Mouse (Mus musculus) intestine, postnatal 0 days (tissue): ENCODE data around the gene H2-M2. TPM values are rescaled to one million over a fixed set of nuclear protein-coding genes. Genes with fewer than 3 reads are reported as not detected.
"Not testable (repeated sequence)": the region's sequence is repeated elsewhere in the genome, so short reads cannot be mapped to it uniquely, and the experiment has no call there.

Source experiments
- ATAC-seq: fragments of 200-750 bp; cut with Nextera tagmentation; 2 replicates; pipeline ENCODE4 v1.8.0; 2017; ENCODE audit warnings: mild to moderate bottlenecking, moderate TSS enrichment, moderate library complexity
- H3K27ac ChIP-seq: fragments of 300-500 bp; sonication (generic); 2 replicates; pipeline ENCODE4 v1.5.1; 2014; ENCODE audit warnings: mild to moderate bottlenecking, low read depth, low read length, moderate library complexity
- H3K27me3 ChIP-seq: fragments of 300-500 bp; sonication (generic); replicated peaks from 2 replicates; pipeline ENCODE4 v1.6.1; 2014; ENCODE audit warnings: low read length, mixed read lengths; ENCODE audit not compliant: control insufficient read depth, insufficient read depth
- H3K36me3 ChIP-seq: fragments of 300-500 bp; sonication (generic); 2 replicates; pipeline ENCODE4 v1.6.1; 2014; ENCODE audit warnings: mild to moderate bottlenecking, moderate library complexity; ENCODE audit not compliant: control insufficient read depth, insufficient read depth
- H3K4me1 ChIP-seq: fragments of 300-500 bp; sonication (generic); replicated peaks from 2 replicates; pipeline ENCODE4 v1.6.1; 2014; ENCODE audit warnings: antibody characterized with exemption, low read length, mixed read lengths; ENCODE audit not compliant: control insufficient read depth, insufficient read depth
- H3K4me2 ChIP-seq: fragments of 300-500 bp; sonication (generic); replicated peaks from 2 replicates; pipeline ENCODE4 v1.6.1; 2014; ENCODE audit warnings: low read depth, mild to moderate bottlenecking, moderate library complexity
- H3K4me3 ChIP-seq: fragments of 300-500 bp; sonication (generic); 2 replicates; pipeline ENCODE4 v1.5.1; 2014; ENCODE audit warnings: low read depth, low read length
- H3K9ac ChIP-seq: fragments of 300-500 bp; sonication (generic); 2 replicates; pipeline ENCODE4 v1.6.1; 2014; ENCODE audit warnings: mild to moderate bottlenecking, low read depth, low read length
- H3K9me3 ChIP-seq: fragments of 300-500 bp; sonication (generic); 2 replicates; pipeline ENCODE4 v1.6.1; 2016; ENCODE audit warnings: mixed run types; ENCODE audit not compliant: control insufficient read depth
- CTCF ChIP-seq: sonication (generic); IDR thresholded peaks from 2 replicates; pipeline ENCODE4 v1.5.1; 2016; ENCODE audit warnings: low read depth, mild to moderate bottlenecking, control low read depth, antibody characterized with exemption, moderate library complexity
- WGBS: fragments of 180-500 bp; shearing (Covaris S2); extraction: QIAGEN DNeasy Blood & Tissue Kit; methylation state at CpG from one replicate; pipeline ENCODE4 v1.1.7; 2014; 5-methylcytosine and 5-hydroxymethylcytosine counted together
- polyA plus RNA-seq: library from polyadenylated mRNA; unstranded; fragments of >200 nt; fragmentation: Nextera tagmentation; extraction: Ambion mirVana; gene quantifications from 2 replicates; pipeline ENCODE4 v1.2.1, GENCODE M21; 2015

The H2-M2 gene
- polyA plus RNA-seq = 0.12 and 0.18 TPM in 2 replicates

DNA sequence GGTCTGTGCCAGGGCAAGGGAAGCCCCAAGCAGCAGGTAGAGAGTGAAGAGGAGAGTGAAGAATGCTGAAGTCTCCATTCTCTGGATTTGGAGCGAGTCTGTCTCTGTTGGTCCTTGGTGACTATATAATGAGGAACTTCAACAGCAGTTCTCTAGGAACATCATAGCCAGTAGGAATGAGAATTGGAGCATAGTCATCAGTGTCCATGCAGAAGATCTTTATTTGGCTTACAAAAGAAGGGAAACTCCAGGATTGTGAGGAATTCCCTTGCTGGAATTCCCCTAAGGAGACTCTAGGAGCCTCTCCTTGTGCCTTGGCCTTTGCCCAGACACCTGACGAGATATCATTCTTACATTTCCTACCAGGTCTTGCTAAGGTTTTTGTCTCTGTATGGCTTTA lies at the start of gene H2-M2:
Gene H2-M2, minus strand, starts transcription at position 101 of the 400 bp plus-strand sequence.
- Histone ChIP-seq H3K36me3 (no peaks in the 10 kb centered on the region), H3K9ac (no peak within 1 kb of the TSS), H3K27ac (no peak within 1 kb of the TSS)

DNA sequence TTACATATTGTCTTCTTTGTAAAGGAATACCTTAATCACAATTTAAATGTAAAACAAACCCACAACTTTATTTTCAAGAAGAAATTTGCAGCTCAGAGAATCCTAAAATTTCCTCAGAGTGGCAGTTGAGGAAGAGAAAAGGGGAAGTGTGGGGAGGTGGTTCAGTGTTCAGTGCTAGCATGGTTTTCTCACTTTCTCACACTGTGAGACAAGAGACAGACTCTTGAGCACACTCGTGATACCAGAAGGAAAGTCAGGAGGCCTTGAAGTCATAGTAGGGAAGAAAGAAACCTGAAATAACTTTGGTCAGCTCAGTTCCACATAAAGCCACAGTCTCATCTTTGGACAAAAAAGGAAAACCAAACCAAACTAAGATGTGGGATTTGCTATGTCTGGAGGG lies 42.1 kb upstream of the H2-M2 start:
- 63% methylated on average over 1 of the region's 1 CpGs for WGBS
- not testable (repeated sequence) for H3K9ac ChIP-seq, H3K4me1 ChIP-seq, H3K4me2 ChIP-seq, H3K4me3 ChIP-seq, H3K36me3 ChIP-seq, H3K27me3 ChIP-seq, H3K9me3 ChIP-seq, H3K27ac ChIP-seq, ATAC-seq

More for the DNA sequence above, at the start of gene H2-M2:
- Histone ChIP-seq H3K9me3 (no peaks in the 10 kb centered on the region), H3K4me3 (no peak within 1 kb of the TSS), H3K4me1 (no peaks in the 10 kb centered on the region), H3K4me2 (no peak within 1 kb of the TSS), H3K27me3 (no peaks in the 10 kb centered on the region)
- no peak for TF ChIP-seq CTCF
- 66% methylated on average over 2 of the region's 2 CpGs for WGBS
- 0 out of 2 replicates have a peak, but pooled peaks have one; percentile 22 for ATAC-seq

DNA sequence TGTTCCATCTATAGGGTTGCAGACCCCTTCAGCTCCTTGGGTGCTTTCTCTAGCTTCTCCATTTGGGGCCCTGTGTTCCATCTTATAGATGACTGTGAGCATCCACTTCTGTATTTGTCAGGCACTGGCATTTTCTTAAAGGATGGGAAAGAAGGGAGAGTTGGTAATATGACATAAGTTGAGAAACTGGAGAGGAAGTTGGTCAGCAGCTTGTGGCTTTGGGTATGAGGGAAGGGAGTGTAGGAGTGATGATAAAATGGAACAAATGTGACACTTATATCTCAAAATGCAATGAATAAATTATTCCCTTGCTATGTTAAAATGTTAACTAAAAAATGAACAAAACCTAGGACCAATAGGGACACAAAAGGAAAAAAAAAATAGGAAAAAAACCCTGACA lies 41.3 kb upstream of the H2-M2 start:
- ATAC-seq, H3K9ac ChIP-seq, H3K4me1 ChIP-seq, H3K4me2 ChIP-seq, H3K27ac ChIP-seq, H3K27me3 ChIP-seq, H3K36me3 ChIP-seq, H3K4me3 ChIP-seq, H3K9me3 ChIP-seq: not testable (repeated sequence)

DNA sequence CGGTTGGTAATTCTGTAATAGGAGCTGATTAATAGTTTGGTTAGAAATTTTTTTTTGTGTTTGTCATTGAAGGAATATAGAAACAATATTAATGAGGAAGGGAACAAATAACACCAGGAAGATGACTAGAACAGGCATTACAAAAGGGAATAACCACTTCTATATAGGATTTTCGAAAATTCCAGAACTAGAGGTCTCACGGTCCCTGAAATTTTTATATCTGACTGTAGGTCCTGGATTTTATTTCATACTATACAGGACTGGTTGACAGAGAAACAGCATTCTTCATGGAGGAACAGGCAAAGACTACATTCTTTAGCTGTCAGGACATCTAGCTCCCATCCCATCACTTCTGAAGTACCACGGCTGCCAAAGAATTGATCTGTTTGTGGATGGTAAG lies 24.4 kb upstream of the H2-M2 start, which contains the start of gene Olfr111:
Gene Olfr111, plus strand, starts transcription at position 301 of the 400 bp plus-strand sequence.
- no peak for ATAC-seq
- H3K27ac ChIP-seq = no peak within 1 kb of the TSS
- H3K4me3 ChIP-seq = no peak within 1 kb of the TSS
- H3K4me2 ChIP-seq = no peak within 1 kb of the TSS
- H3K9me3 ChIP-seq = no peaks in the 10 kb centered on the region
- no peaks in the 10 kb centered on the region for H3K36me3 ChIP-seq
- 90% methylated on average over 4 of the region's 4 CpGs for WGBS
- no peak within 1 kb of the TSS for H3K9ac ChIP-seq
- no peaks in the 10 kb centered on the region for H3K4me1 ChIP-seq
- no peak for TF ChIP-seq CTCF
- no peaks in the 10 kb centered on the region for H3K27me3 ChIP-seq

DNA sequence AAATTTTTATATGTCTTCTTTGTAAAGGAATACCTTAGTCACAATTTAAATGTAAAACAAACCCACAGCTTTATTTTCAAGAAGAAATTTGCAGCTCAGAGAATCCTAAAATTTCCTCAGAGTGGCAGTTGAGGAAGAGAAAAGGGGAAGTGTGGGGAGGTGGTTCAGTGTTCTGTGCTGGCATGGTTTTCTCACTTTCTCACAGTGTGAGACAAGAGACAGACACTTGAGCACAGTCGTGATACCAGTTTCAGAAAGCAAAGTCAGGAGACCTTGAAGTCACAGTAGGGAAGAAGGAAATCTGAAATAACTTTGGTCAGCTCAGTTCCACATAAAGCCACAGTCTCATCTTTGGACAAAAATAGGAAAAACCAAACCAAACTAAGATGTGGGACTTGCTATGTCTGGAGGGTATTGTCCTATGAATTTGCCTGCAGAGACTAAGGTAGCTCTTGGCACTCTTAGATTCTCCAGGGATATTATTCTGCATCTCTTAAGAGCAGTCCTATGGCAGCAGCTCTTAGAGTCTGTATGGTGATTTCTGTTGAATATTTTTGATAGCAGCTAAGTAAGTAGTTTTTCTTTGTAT lies 8.7 kb upstream of the H2-M2 start, which contains the start of gene Olfr110:
Gene Olfr110, plus strand, starts transcription at position 539 of the 589 bp plus-strand sequence.
- Histone ChIP-seq H3K4me1 (no peaks in the 10 kb centered on the region), H3K27me3 (no peaks in the 10 kb centered on the region), H3K9ac (no peak within 1 kb of the TSS), H3K4me3 (no peak within 1 kb of the TSS), H3K36me3 (no peaks in the 10 kb centered on the region), H3K4me2 (no peak within 1 kb of the TSS), H3K9me3 (no peaks in the 10 kb centered on the region), H3K27ac (no peak within 1 kb of the TSS)
- 54% methylated on average over 1 of the region's 1 CpGs for WGBS
- ATAC-seq = no peak
- no peak for TF ChIP-seq CTCF

DNA sequence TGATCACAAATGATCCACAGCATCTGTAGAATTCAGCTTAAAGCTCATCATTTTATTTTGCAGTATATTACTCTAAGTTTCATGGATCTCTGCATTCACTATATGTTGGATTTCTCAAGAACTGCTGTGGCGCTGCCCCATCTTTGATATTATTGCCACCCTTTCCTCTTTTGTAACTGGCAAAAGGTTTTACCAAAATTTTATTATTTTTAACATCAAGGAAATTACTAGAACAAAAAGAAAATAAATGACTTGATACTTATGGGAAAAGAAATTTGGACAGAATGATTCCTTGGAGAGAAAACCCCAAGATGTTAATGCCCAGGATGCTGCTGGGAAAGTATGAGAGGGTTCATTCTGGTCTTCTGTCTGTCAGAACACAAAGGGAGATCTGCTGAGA lies 24.7 kb downstream of the H2-M2 start, which contains the start of gene Olfr109:
Gene Olfr109, plus strand, starts transcription at position 301 of the 400 bp plus-strand sequence.
- TF ChIP-seq CTCF = no peak
- 98% methylated on average over 1 of the region's 1 CpGs for WGBS

More for the DNA sequence above, 24.7 kb downstream of the H2-M2 start, which contains the start of gene Olfr109:
- no peak within 1 kb of the TSS for H3K27ac ChIP-seq
- no peak within 1 kb of the TSS for H3K9ac ChIP-seq
- no peak within 1 kb of the TSS for H3K4me2 ChIP-seq
- ATAC-seq = no peak
- no peaks in the 10 kb centered on the region for H3K27me3 ChIP-seq
- no peak within 1 kb of the TSS for H3K4me3 ChIP-seq
- H3K9me3 ChIP-seq = no peaks in the 10 kb centered on the region
- H3K4me1 ChIP-seq = no peaks in the 10 kb centered on the region
- H3K36me3 ChIP-seq = no peaks in the 10 kb centered on the region
